Mouse (Mus musculus) liver, embryonic 12.5 days (tissue): ENCODE data around the gene Bax. TPM values are rescaled to one million over a fixed set of nuclear protein-coding genes. Genes with fewer than 3 reads are reported as not detected.
A peak's percentile ranks its signal among the peaks of the same experiment; 100 is the strongest.
"Not testable (repeated sequence)": the region's sequence is repeated elsewhere in the genome, so short reads cannot be mapped to it uniquely, and the experiment has no call there.

Experiments used
- ATAC-seq: fragments of 200-750 bp; cut with Nextera tagmentation; 2 replicates; pipeline ENCODE4 v1.8.0; 2017; ENCODE audit warnings: moderate number of reproducible peaks, mild to moderate bottlenecking, moderate library complexity
- H3K27ac ChIP-seq: fragments of 300-500 bp; sonication (generic); 2 replicates; pipeline ENCODE4 v1.5.1; 2016; ENCODE audit warnings: mild to moderate bottlenecking
- H3K27me3 ChIP-seq: fragments of 300-500 bp; sonication (generic); replicated peaks from 2 replicates; pipeline ENCODE4 v1.6.1; 2016; ENCODE audit warnings: mild to moderate bottlenecking, moderate library complexity
- H3K36me3 ChIP-seq: fragments of 300-500 bp; sonication (generic); 2 replicates; pipeline ENCODE4 v1.6.1; 2016; ENCODE audit warnings: mild to moderate bottlenecking, moderate library complexity
- H3K4me1 ChIP-seq: fragments of 300-500 bp; sonication (generic); 2 replicates; pipeline ENCODE4 v1.6.1; 2016
- H3K4me2 ChIP-seq: fragments of 300-500 bp; sonication (generic); 2 replicates; pipeline ENCODE4 v1.6.1; 2016; ENCODE audit warnings: mild to moderate bottlenecking, moderate library complexity
- H3K4me3 ChIP-seq: fragments of 300-500 bp; sonication (generic); 2 replicates; pipeline ENCODE4 v1.5.1; 2016; ENCODE audit warnings: mild to moderate bottlenecking, moderate library complexity
- H3K9ac ChIP-seq: fragments of 300-500 bp; sonication (generic); 2 replicates; pipeline ENCODE4 v1.6.1; 2016; ENCODE audit warnings: mild to moderate bottlenecking, moderate library complexity
- H3K9me3 ChIP-seq: fragments of 300-500 bp; sonication (generic); replicated peaks from 2 replicates; pipeline ENCODE4 v1.6.1; 2016; ENCODE audit warnings: mild to moderate bottlenecking, moderate library complexity
- WGBS: fragments of 180-500 bp; shearing (Covaris S2); methylation state at CpG from one replicate; pipeline ENCODE4 v1.1.7; 2016; ENCODE audit not compliant: insufficient replicate concordance; 5-methylcytosine and 5-hydroxymethylcytosine counted together
- polyA plus RNA-seq: library from polyadenylated mRNA; unstranded; fragments of >200 nt; fragmentation: Nextera tagmentation; extraction: Ambion mirVana; gene quantifications from 2 replicates; pipeline ENCODE4 v1.2.1, GENCODE M21; 2016

Gene Bax
- polyA plus RNA-seq, 1 experiment from 2014 or later: 155 TPM

- H3K4me3 ChIP-seq: no peak overlapping the region
- peaks cover 51% of the 10 kb centered on the region for H3K4me1 ChIP-seq
- WGBS: 85% methylated on average over 7 of the region's 7 CpGs
- H3K9ac ChIP-seq: no peak overlapping the region
- no peak overlapping the region for H3K27ac ChIP-seq
- ATAC-seq: no peak
- H3K36me3 ChIP-seq: peaks cover 6% of the 10 kb centered on the region
- H3K9me3 ChIP-seq: no peaks in the 10 kb centered on the region
- H3K27me3 ChIP-seq: no peaks in the 10 kb centered on the region
- no peak overlapping the region for H3K4me2 ChIP-seq
These were observed 12.1 kb upstream of the Bax start for GRCm38 (mm10) chr7:45478774-45479173.

GRCm38 (mm10) chr7:45477003-45477402, 10.3 kb upstream of the Bax start:
- Histone ChIP-seq H3K36me3 (peaks cover 6% of the 10 kb centered on the region), H3K9ac (no peak overlapping the region), H3K4me2 (no peak overlapping the region), H3K9me3 (no peaks in the 10 kb centered on the region), H3K27me3 (no peaks in the 10 kb centered on the region), H3K4me3 (no peak overlapping the region), H3K4me1 (peaks cover 39% of the 10 kb centered on the region), H3K27ac (no peak overlapping the region)
- 23% methylated on average over 3 of the region's 3 CpGs for WGBS
- ATAC-seq: no peak

DNA sequence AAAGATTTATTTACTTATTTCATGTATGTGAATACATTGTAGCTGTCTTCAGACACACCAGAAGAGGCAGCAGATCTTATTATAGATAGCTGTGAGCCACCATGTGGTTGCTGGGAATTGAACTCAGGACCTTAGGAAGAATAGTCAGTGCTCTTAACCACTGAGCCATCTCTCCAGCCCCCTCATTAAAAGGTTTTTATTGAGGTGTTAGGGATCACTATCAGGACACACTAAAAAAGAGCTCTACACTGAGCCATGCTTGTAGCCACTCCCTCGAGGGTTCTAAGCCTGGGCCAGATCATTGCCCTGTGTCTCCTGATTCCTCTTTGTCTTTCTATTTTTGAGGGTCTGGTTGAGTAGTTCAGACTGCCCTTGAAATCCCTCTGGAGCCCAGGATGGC, 9.8 kb upstream of the Bax start:
- H3K4me3 ChIP-seq: no peak overlapping the region
- no peak for ATAC-seq
- peaks cover 39% of the 10 kb centered on the region for H3K4me1 ChIP-seq
- no peak overlapping the region for H3K4me2 ChIP-seq
- H3K9ac ChIP-seq: no peak overlapping the region
- H3K27ac ChIP-seq: no peak overlapping the region
- no peaks in the 10 kb centered on the region for H3K9me3 ChIP-seq
- 28% methylated on average over 1 of the region's 1 CpGs for WGBS
- H3K27me3 ChIP-seq: no peaks in the 10 kb centered on the region
- H3K36me3 ChIP-seq: peaks cover 6% of the 10 kb centered on the region

GRCm38 (mm10) chr7:45475291-45475969, 8.7 kb upstream of the Bax start:
- 45% methylated on average over 16 of the region's 16 CpGs for WGBS
- H3K4me3 ChIP-seq: peak overlapping the region; percentile 43
- peak overlapping the region; percentile 58 for H3K9ac ChIP-seq
- peaks cover 6% of the 10 kb centered on the region for H3K36me3 ChIP-seq
- peak overlapping the region; percentile 64 for H3K4me2 ChIP-seq
- peaks cover 39% of the 10 kb centered on the region for H3K4me1 ChIP-seq
- H3K9me3 ChIP-seq: no peaks in the 10 kb centered on the region
- no peaks in the 10 kb centered on the region for H3K27me3 ChIP-seq
- H3K27ac ChIP-seq: peak overlapping the region; percentile 73
- ATAC-seq: peak; percentile 70

DNA sequence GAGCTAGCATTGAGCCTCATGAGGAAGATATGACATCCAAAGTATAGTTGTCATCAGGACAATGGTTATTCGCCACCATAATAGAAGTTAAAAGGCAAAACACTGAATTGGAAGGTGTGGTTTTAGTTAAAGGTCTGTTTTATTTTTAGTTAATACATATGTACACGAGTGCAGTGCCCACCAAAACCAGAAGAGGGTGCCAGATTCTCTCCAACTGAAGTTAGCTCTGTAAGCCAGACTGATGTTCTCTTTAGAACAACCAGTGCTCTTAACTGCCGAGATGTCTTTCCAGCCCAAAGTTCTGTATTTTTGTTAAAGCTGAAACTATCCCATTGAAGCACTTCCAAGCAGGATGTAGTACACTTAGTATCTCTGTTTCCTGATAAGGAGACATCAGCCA, 4.2 kb upstream of the Bax start:
- Histone ChIP-seq H3K9me3 (no peaks in the 10 kb centered on the region), H3K4me2 (no peak overlapping the region), H3K36me3 (no peaks in the 10 kb centered on the region), H3K9ac (no peak overlapping the region), H3K27ac (no peak overlapping the region), H3K4me3 (no peak overlapping the region), H3K27me3 (no peaks in the 10 kb centered on the region), H3K4me1 (peaks cover 37% of the 10 kb centered on the region)
- 6% methylated on average over 3 of the region's 3 CpGs for WGBS
- no peak for ATAC-seq

DNA sequence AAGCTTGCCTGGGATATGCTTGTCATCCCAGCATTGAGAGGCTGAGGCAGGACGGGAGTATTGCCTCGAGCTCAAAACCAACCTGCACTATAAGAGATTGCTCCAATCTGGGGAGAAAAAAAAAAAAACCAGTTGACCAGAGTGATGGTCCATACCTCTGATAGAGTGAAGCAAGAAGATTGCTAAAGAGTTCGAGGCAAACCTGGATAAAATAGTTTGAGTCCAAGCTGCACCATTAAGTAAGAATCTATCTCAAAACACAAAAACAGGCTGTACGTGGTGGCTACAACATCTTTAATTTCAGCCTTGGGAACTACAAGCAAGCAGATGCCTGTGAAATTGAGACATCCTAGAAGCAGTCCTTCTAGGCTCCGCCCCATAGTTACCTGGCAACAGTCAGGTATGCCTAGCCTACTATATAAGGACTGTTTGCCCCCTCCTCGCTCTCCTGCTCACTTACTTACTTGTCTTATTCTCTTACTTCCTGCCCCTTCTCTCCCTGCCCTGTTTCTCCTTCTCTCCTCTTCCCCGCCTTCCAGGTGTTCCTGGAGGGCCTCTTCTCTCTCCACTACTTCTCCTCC, 482 bp upstream of the Bax start:
- no peaks in the 10 kb centered on the region for H3K9me3 ChIP-seq
- H3K9ac ChIP-seq: 0 out of 2 replicates have a peak overlapping the region, but pooled peaks have one; percentile 90
- WGBS: 45% methylated on average over 7 of the region's 7 CpGs
- peak; percentile 2; the same call in 1 of the 2 replicates for ATAC-seq
- peaks cover 49% of the 10 kb centered on the region for H3K4me1 ChIP-seq
- no peak overlapping the region; the same call in 1 of the 2 replicates for H3K27ac ChIP-seq
- H3K4me2 ChIP-seq: peak overlapping the region; percentile 93
- peaks cover 34% of the 10 kb centered on the region for H3K36me3 ChIP-seq
- no peaks in the 10 kb centered on the region for H3K27me3 ChIP-seq
- H3K4me3 ChIP-seq: peak overlapping the region; percentile 81

- peak overlapping the region; percentile 93 for H3K4me2 ChIP-seq
- H3K27ac ChIP-seq: peak overlapping the region; percentile 75; the same call in 1 of the 2 replicates
- peak overlapping the region; percentile 90 for H3K9ac ChIP-seq
- peak; percentile 6; the same call in 1 of the 2 replicates for ATAC-seq
- H3K4me1 ChIP-seq: peaks cover 54% of the 10 kb centered on the region
- H3K4me3 ChIP-seq: peak overlapping the region; percentile 81
- no peaks in the 10 kb centered on the region for H3K27me3 ChIP-seq
- H3K9me3 ChIP-seq: no peaks in the 10 kb centered on the region
- WGBS: 65% methylated on average over 9 of the region's 9 CpGs
- peaks cover 42% of the 10 kb centered on the region for H3K36me3 ChIP-seq
These were observed 1.1 kb downstream of the Bax start for GRCm38 (mm10) chr7:45465549-45465948.

DNA sequence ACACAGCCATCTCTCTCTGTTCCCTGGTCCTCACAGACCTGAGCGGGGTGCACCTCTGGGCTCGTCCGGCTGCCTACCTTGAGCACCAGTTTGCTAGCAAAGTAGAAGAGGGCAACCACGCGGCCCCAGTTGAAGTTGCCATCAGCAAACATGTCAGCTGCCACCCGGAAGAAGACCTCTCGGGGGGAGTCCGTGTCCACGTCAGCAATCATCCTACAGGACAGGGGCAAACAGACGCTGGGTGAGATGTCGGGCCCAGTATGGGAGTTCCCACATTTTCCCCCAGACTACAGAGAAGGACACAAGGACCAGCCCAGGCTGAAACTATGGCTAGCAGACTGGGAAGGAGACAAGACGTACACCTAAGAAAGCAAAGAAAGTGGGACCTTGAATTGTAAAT, 1.6 kb downstream of the Bax start:
- Histone ChIP-seq H3K9ac (peak overlapping the region; percentile 90; the same call in 1 of the 2 replicates), H3K36me3 (peaks cover 45% of the 10 kb centered on the region), H3K4me2 (peak overlapping the region; percentile 93), H3K4me1 (peaks cover 59% of the 10 kb centered on the region), H3K9me3 (no peaks in the 10 kb centered on the region), H3K27me3 (no peaks in the 10 kb centered on the region), H3K27ac (peak overlapping the region; percentile 75; the same call in 1 of the 2 replicates), H3K4me3 (peak overlapping the region; percentile 81)
- no peak for ATAC-seq
- WGBS: 90% methylated on average over 12 of the region's 12 CpGs

DNA sequence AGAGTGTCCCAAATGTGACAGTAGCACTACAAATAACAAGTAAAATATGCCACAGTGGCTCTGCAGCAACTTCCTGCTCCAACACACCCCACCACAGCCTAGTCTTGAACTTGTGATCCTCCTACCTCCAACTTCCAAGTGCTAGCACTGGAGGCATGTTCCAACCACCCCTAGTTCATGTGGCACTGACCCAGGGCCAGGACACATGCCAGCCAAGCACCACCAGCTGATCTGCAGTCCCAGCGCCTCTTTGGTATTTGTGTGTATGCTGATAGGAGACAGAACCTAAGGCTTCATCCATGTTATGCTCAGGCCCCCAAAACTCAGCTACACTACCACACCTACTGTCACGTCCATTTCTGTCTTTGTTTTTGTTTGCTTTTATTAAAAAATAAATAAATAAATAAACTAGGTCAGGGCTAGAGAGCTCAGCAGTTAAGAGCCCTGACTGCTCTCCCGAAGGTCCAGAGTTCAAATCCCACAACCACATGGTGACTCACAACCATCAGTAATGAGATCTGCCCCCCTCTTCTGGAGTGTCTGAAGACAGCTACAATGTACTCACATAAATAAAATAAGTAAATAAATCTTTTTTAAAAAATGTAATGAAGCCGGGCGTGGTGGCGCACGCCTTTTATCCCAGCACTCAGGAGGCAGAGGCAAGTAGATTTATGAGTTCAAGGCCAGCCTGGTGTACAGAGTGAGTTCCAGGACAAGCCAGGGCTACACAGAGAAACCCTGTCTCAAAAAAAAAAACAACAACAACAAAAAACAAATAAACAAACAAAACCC, 2.5 kb downstream of the Bax start:
- Histone ChIP-seq H3K36me3 (peaks cover 45% of the 10 kb centered on the region), H3K9ac (no peak overlapping the region), H3K4me3 (no peak overlapping the region), H3K4me2 (no peak overlapping the region), H3K27me3 (no peaks in the 10 kb centered on the region), H3K9me3 (no peaks in the 10 kb centered on the region), H3K27ac (peak overlapping the region; percentile 54; the same call in 1 of the 2 replicates), H3K4me1 (peaks cover 61% of the 10 kb centered on the region)
- ATAC-seq: no peak
- WGBS: 85% methylated on average over 7 of the region's 7 CpGs

- WGBS: 70% methylated on average over 4 of the region's 4 CpGs
- H3K4me3 ChIP-seq, H3K27ac ChIP-seq, H3K9me3 ChIP-seq, H3K9ac ChIP-seq, H3K27me3 ChIP-seq, ATAC-seq, H3K4me2 ChIP-seq: not testable (repeated sequence)
- Histone ChIP-seq H3K4me1 (peaks cover 68% of the 10 kb centered on the region), H3K36me3 (peaks cover 57% of the 10 kb centered on the region)
These were observed 3.8 kb downstream of the Bax start for GRCm38 (mm10) chr7:45462868-45463267.

- WGBS: 78% methylated on average over 4 of the region's 4 CpGs
- H3K9me3 ChIP-seq: no peaks in the 10 kb centered on the region
- peak overlapping the region; percentile 99 for H3K27ac ChIP-seq
- H3K27me3 ChIP-seq: no peaks in the 10 kb centered on the region
- H3K4me1 ChIP-seq: peaks cover 72% of the 10 kb centered on the region
- H3K9ac ChIP-seq: no peak overlapping the region
- no peak for ATAC-seq
- no peak overlapping the region for H3K4me2 ChIP-seq
- peaks cover 62% of the 10 kb centered on the region for H3K36me3 ChIP-seq
- H3K4me3 ChIP-seq: no peak overlapping the region
These were observed 4.4 kb downstream of the Bax start for GRCm38 (mm10) chr7:45462325-45462724.

- no peak for ATAC-seq
- H3K4me3 ChIP-seq: peak overlapping the region; percentile 87
- 89% methylated on average over 4 of the region's 4 CpGs for WGBS
- no peaks in the 10 kb centered on the region for H3K27me3 ChIP-seq
- peaks cover 72% of the 10 kb centered on the region for H3K4me1 ChIP-seq
- peak overlapping the region; percentile 99 for H3K27ac ChIP-seq
- H3K36me3 ChIP-seq: peaks cover 67% of the 10 kb centered on the region
- no peaks in the 10 kb centered on the region for H3K9me3 ChIP-seq
- peak overlapping the region; percentile 88 for H3K4me2 ChIP-seq
- peak overlapping the region; percentile 41 for H3K9ac ChIP-seq
These were observed 4.9 kb downstream of the Bax start for GRCm38 (mm10) chr7:45461781-45462180.
